Mouse (Mus musculus): Measurements from ENCODE around the gene Tnfsf9.

GRCm38 (mm10) chr17:57099629-57100325 is 5.3 kb upstream of the Tnfsf9 start:
- TF ChIP-seq CTCF (conservative IDR thresholded peaks at IDR 0.05; ENCODE audit: low read length) (no peak), NANOG (IDR thresholded peaks at IDR 0.05; ENCODE audit: borderline replicate concordance, low read length) (peak; percentile 61; the same call in 1 of the 2 replicates), POU5F1 (IDR thresholded peaks at IDR 0.05; ENCODE audit: borderline replicate concordance, low read length) (no peak)
